Mouse (Mus musculus): ENCODE measurements at regions not wholly inside any gene's neighbourhood (a gene's known extent, or its start where the extent isn't known, plus 50 kb on each side); places are given as distances from the start of the nearest gene placed in this dataset.
"Not testable (repeated sequence)": the region's sequence is repeated elsewhere in the genome, so short reads cannot be mapped to it uniquely, and the experiment has no call there.

DNA sequence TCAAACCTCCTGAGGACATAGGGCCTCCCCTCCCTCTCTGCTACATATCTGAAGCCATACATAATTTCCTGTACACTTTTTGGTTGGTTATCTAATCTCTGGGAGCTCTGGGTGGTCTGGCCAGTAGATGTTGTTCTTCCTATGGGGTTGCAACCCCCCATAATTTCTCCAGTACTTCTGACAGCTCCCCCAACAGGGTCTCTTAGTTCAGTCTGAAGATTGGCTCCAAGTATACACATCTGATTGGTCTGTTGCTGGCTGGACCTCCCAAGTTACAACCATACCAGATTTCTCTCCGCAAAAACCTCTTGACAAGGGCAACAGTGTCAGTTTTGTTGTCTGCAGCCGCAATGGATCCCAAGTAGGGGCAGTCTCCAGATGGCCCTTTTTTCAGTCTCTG lies 68.2 kb upstream of the Syn3 start:
- not testable (repeated sequence) for H3K9me3 ChIP-seq (replicated peaks; ENCODE audit: low read length); H3K27me3 ChIP-seq (ENCODE audit: insufficient read depth, low read length); H3K36me3 ChIP-seq (ENCODE audit: insufficient read depth, low read length); H3K4me3 ChIP-seq (replicated peaks; ENCODE audit: low read depth, low read length); H3K9ac ChIP-seq (ENCODE audit: low read depth, low read length); H3K4me2 ChIP-seq (ENCODE audit: low read length); H3K4me1 ChIP-seq (replicated peaks; ENCODE audit: insufficient read depth, low read length)
- H3K27ac ChIP-seq = 0 out of 2 replicates have a peak overlapping the region, but pooled peaks have one; percentile 68
- ATAC-seq (replicated peaks; ENCODE audit: low FRiP score, low read depth) (peak; percentile 77; the same call in 1 of the 2 replicates), DNase-seq (ENCODE audit: low spot score) (peak; percentile 77)
- 61% methylated on average over 1 of the region's 2 CpGs for WGBS

- Histone ChIP-seq H3K4me2 (ENCODE audit: low read length) (no peak overlapping the region), H3K4me3 (replicated peaks; ENCODE audit: low read depth, low read length) (no peak overlapping the region), H3K4me1 (replicated peaks; ENCODE audit: insufficient read depth, low read length) (no peaks in the 10 kb centered on the region), H3K9ac (ENCODE audit: low read depth, low read length) (no peak overlapping the region), H3K27me3 (ENCODE audit: insufficient read depth, low read length) (no peaks in the 10 kb centered on the region), H3K9me3 (replicated peaks; ENCODE audit: low read length) (no peaks in the 10 kb centered on the region), H3K27ac (no peak overlapping the region), H3K36me3 (ENCODE audit: insufficient read depth, low read length) (no peaks in the 10 kb centered on the region)
- peak; percentile 56 for TF ChIP-seq CTCF (IDR thresholded peaks at IDR 0.05; ENCODE audit: low read depth)
- ATAC-seq (replicated peaks; ENCODE audit: low FRiP score, low read depth) (no peak), DNase-seq (ENCODE audit: low spot score) (no peak)
- 68% methylated on average over 8 of the region's 8 CpGs for WGBS
Observed at GRCm38 (mm10) chr10:86555843-86556242, 57.1 kb upstream of the Syn3 start.
